Mouse (Mus musculus): ENCODE measurements around the gene Atp6v1c2. TPM values are rescaled to one million over a fixed set of nuclear protein-coding genes. Genes with fewer than 3 reads are reported as not detected.

Atp6v1c2 gene
- polyA plus RNA-seq (2015; fragmentation: Nextera tagmentation; extraction: Ambion mirVana) = 14.6 and 16.3 TPM in 2 replicates

DNA sequence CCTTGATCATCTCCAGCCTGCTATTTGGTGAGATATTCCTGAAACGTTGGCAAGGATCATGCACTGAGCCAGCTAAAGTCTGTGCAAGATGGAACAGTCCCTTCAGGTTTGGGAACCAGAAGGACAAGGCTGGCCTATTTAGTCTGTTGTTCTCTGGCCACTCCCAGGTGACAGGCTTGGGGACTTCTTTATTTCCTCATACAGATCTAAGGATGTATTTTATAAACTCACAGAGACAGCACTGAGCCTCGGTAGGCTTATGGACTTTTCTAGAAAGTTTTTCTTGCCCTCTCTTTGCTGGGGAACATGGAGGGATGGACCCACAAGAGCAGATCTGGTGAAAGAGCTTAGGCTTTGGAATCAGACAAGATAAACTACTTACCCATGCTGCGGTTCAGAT lies at the start of gene Atp6v1c2:
Gene Atp6v1c2, minus strand, starts transcription at position 101 of the 400 bp plus-strand sequence.
- DNase-seq (ENCODE audit: low spot score) (no peak), ATAC-seq (ENCODE audit: low FRiP score, low TSS enrichment) (no peak)
- WGBS = 52% methylated on average over 3 of the region's 3 CpGs

DNA sequence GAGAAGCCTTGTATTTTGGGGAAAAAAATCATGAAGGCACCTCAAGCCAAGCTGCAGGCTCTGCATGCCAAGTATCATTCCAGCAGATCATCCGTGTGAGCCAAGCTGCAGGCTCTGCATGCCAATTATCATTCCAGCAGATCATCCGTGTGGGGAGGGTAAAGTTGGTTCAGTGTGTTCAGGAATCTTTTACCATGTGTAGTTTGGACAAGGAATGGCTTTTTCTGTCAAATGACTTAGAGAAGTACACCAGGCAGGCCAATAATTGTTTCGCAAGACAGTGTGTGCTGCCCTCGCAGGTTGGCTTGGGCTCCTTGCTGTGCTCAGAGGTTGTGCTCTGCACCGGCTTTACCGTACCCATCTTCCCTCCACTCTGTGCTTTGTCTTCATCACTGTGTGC lies 47.4 kb upstream of the Atp6v1c2 start:
- Histone ChIP-seq H3K27me3 (ENCODE audit: control insufficient read depth, insufficient read depth, low read length) (no peaks in the 10 kb centered on the region), H3K27ac (replicated peaks) (no peak overlapping the region), H3K4me1 (replicated peaks; ENCODE audit: control insufficient read depth, insufficient read depth) (no peaks in the 10 kb centered on the region), H3K9me3 (ENCODE audit: control insufficient read depth, low read length) (no peaks in the 10 kb centered on the region), H3K4me3 (ENCODE audit: low read depth, low read length) (no peak overlapping the region), H3K9ac (ENCODE audit: low read length) (no peak overlapping the region), H3K36me3 (ENCODE audit: control insufficient read depth, insufficient read depth, low read length) (peaks cover 23% of the 10 kb centered on the region), H3K4me2 (replicated peaks; ENCODE audit: low read depth) (no peak overlapping the region)
- DNase-seq (ENCODE audit: low spot score) = no peak
- TF ChIP-seq EP300 (optimal IDR thresholded peaks at IDR 0.05) (no peak), CTCF (IDR thresholded peaks at IDR 0.05; ENCODE audit: low read depth) (no peak)
- 87% methylated on average over 6 of the region's 6 CpGs for WGBS
- ATAC-seq (ENCODE audit: low FRiP score, low TSS enrichment) = no peak

More for the DNA sequence above, at the start of gene Atp6v1c2:
- Histone ChIP-seq H3K4me1 (replicated peaks; ENCODE audit: control insufficient read depth, insufficient read depth) (no peaks in the 10 kb centered on the region), H3K9me3 (ENCODE audit: control insufficient read depth, low read length) (no peaks in the 10 kb centered on the region), H3K9ac (ENCODE audit: low read length) (no peak within 1 kb of the TSS), H3K4me3 (ENCODE audit: low read depth, low read length) (no peak within 1 kb of the TSS), H3K36me3 (ENCODE audit: control insufficient read depth, insufficient read depth, low read length) (no peaks in the 10 kb centered on the region), H3K27ac (replicated peaks) (0 out of 2 replicates have a peak within 1 kb of the TSS, but pooled peaks have one; percentile 13), H3K27me3 (ENCODE audit: control insufficient read depth, insufficient read depth, low read length) (no peaks in the 10 kb centered on the region; the same call in 1 of the 2 replicates), H3K4me2 (replicated peaks; ENCODE audit: low read depth) (no peak within 1 kb of the TSS)
- TF ChIP-seq EP300 (optimal IDR thresholded peaks at IDR 0.05) (no peak), CTCF (IDR thresholded peaks at IDR 0.05; ENCODE audit: low read depth) (no peak)

DNA sequence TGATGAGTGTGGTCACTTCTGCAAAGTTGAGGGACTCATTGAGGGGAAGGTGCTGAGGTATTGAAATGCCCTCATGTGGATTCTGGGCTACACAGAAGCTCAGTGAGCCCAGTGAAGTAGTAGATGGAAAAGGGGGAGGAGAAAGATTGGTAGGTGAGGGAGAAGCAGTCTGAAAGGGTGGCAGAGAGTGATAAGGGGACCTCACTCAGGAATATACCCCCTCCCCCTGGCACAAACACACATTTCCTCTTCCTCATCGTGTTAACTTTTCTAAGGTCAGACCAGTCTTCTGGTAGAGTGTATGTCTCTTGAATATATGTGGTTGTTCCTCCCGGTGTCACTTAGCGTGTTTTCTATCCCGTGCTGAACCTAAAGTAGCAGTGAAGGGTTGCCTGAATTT lies 46.1 kb upstream of the Atp6v1c2 start:
- H3K4me2 ChIP-seq (replicated peaks; ENCODE audit: low read depth) = no peak overlapping the region
- 93% methylated on average over 4 of the region's 4 CpGs for WGBS
- no peak for ATAC-seq (ENCODE audit: low FRiP score, low TSS enrichment)
- peaks cover 23% of the 10 kb centered on the region for H3K36me3 ChIP-seq (ENCODE audit: control insufficient read depth, insufficient read depth, low read length)
- H3K27me3 ChIP-seq (ENCODE audit: control insufficient read depth, insufficient read depth, low read length) = no peaks in the 10 kb centered on the region
- DNase-seq (ENCODE audit: low spot score) = no peak
- no peak overlapping the region for H3K27ac ChIP-seq (replicated peaks)
- no peaks in the 10 kb centered on the region for H3K4me1 ChIP-seq (replicated peaks; ENCODE audit: control insufficient read depth, insufficient read depth)
- no peaks in the 10 kb centered on the region for H3K9me3 ChIP-seq (ENCODE audit: control insufficient read depth, low read length)
- no peak overlapping the region for H3K4me3 ChIP-seq (ENCODE audit: low read depth, low read length)
- TF ChIP-seq CTCF (IDR thresholded peaks at IDR 0.05; ENCODE audit: low read depth) (no peak), EP300 (optimal IDR thresholded peaks at IDR 0.05) (no peak)
- H3K9ac ChIP-seq (ENCODE audit: low read length) = no peak overlapping the region

DNA sequence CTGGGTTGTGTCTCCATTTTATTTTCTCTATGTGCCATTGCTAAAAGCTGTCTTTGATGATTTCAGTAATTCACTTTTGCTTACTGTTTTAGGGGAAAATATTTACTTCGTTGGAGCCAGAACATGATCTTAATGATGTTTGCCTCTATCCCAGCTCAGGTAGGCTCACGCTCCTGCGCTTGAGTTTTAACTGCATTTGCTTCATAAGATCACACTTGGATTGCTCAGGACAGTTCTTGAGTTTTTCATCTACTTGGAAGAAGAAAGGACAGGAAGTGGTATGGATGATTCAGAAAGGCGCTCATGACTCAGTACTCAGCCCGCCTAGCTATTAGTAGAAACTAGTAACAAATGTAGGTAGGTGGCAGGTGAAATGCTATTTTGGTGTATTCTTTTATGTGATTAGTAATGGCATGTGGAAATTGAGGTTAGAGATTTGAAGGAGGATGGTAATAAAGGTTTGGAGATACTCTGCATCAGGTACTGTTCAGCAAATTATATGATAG lies 44.4 kb upstream of the Atp6v1c2 start:
- peaks cover 23% of the 10 kb centered on the region for H3K36me3 ChIP-seq (ENCODE audit: control insufficient read depth, insufficient read depth, low read length)
- no peak for ATAC-seq (ENCODE audit: low FRiP score, low TSS enrichment)

DNA sequence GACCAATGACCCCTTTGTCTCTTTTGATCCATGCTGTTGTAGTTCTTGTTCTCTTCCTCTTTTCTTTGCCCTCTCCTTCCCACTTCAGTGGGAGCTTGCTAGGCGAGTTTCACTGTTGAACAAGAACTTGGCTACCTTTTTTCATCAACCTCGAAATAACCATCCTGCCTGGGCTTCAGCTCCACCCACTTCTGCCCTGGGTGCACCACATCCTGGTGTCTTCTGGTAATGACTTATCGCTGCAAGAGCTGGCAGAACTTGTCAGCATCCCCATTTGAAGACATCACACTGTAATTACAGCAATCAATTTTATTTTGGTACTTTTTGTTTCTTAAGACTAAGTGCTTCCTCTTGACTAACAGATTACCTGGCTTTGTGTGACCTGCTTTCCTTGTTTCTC lies 43.5 kb upstream of the Atp6v1c2 start:
- H3K9ac ChIP-seq (ENCODE audit: low read length) = no peak overlapping the region
- no peak for DNase-seq (ENCODE audit: low spot score)
- H3K36me3 ChIP-seq (ENCODE audit: control insufficient read depth, insufficient read depth, low read length) = peaks cover 23% of the 10 kb centered on the region
- no peak overlapping the region for H3K27ac ChIP-seq (replicated peaks)
- no peak overlapping the region for H3K4me3 ChIP-seq (ENCODE audit: low read depth, low read length)
- no peak overlapping the region for H3K4me2 ChIP-seq (replicated peaks; ENCODE audit: low read depth)
- H3K27me3 ChIP-seq (ENCODE audit: control insufficient read depth, insufficient read depth, low read length) = no peaks in the 10 kb centered on the region
- TF ChIP-seq EP300 (optimal IDR thresholded peaks at IDR 0.05) = no peak
- no peak for TF ChIP-seq CTCF (IDR thresholded peaks at IDR 0.05; ENCODE audit: low read depth)
- no peaks in the 10 kb centered on the region for H3K4me1 ChIP-seq (replicated peaks; ENCODE audit: control insufficient read depth, insufficient read depth)
- no peaks in the 10 kb centered on the region for H3K9me3 ChIP-seq (ENCODE audit: control insufficient read depth, low read length)
- no peak for ATAC-seq (ENCODE audit: low FRiP score, low TSS enrichment)
- 66% methylated on average over 3 of the region's 3 CpGs for WGBS

More for the DNA sequence above, 44.4 kb upstream of the Atp6v1c2 start:
- TF ChIP-seq EP300 (optimal IDR thresholded peaks at IDR 0.05) (no peak), CTCF (IDR thresholded peaks at IDR 0.05; ENCODE audit: low read depth) (no peak)
- Histone ChIP-seq H3K9ac (ENCODE audit: low read length) (no peak overlapping the region), H3K27ac (replicated peaks) (no peak overlapping the region), H3K4me1 (replicated peaks; ENCODE audit: control insufficient read depth, insufficient read depth) (no peaks in the 10 kb centered on the region), H3K27me3 (ENCODE audit: control insufficient read depth, insufficient read depth, low read length) (no peaks in the 10 kb centered on the region), H3K4me3 (ENCODE audit: low read depth, low read length) (no peak overlapping the region), H3K4me2 (replicated peaks; ENCODE audit: low read depth) (no peak overlapping the region), H3K9me3 (ENCODE audit: control insufficient read depth, low read length) (no peaks in the 10 kb centered on the region)
- WGBS = 89% methylated on average over 5 of the region's 5 CpGs
- DNase-seq (ENCODE audit: low spot score) = no peak

DNA sequence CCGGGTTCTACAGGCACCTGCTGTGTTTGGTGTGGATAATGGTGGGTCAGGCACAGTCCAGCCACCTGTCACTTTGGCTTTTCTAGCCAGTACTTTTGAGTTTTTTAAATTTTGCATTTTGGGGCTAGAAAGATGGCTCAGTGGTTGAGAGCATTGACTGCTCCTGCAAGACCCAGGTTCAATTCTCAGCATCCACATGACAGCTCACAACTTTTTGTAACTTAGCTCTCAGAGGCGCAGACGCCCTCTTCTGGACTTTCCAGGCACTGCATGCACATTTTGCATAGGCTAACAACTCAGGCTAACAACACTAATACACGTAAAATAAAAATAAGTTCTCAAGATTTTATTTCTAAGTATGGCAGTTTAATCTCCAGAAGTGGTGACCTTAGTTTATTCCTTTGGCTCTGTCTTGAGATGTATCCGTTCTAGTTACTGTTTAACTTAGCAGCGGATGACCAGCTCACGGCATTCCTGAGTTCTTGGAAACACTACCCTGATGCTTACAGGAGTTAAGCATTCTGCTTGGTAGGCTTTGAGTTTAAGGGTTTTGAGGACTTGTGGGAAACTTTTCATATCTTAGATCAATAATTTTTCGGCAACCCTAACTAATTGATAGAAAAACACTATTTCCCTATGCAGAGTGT lies 42.6 kb upstream of the Atp6v1c2 start:
- H3K4me1 ChIP-seq (replicated peaks; ENCODE audit: control insufficient read depth, insufficient read depth) = no peaks in the 10 kb centered on the region
- no peaks in the 10 kb centered on the region for H3K27me3 ChIP-seq (ENCODE audit: control insufficient read depth, insufficient read depth, low read length)
- WGBS = 89% methylated on average over 8 of the region's 8 CpGs
- no peak for ATAC-seq (ENCODE audit: low FRiP score, low TSS enrichment)
- no peak overlapping the region for H3K4me2 ChIP-seq (replicated peaks; ENCODE audit: low read depth)
- H3K4me3 ChIP-seq (ENCODE audit: low read depth, low read length) = no peak overlapping the region
- H3K36me3 ChIP-seq (ENCODE audit: control insufficient read depth, insufficient read depth, low read length) = peaks cover 19% of the 10 kb centered on the region
- H3K9ac ChIP-seq (ENCODE audit: low read length) = no peak overlapping the region
- no peak for DNase-seq (ENCODE audit: low spot score)
- H3K9me3 ChIP-seq (ENCODE audit: control insufficient read depth, low read length) = no peaks in the 10 kb centered on the region
- H3K27ac ChIP-seq (replicated peaks) = no peak overlapping the region
- TF ChIP-seq CTCF (IDR thresholded peaks at IDR 0.05; ENCODE audit: low read depth) (peak; percentile 56), EP300 (optimal IDR thresholded peaks at IDR 0.05) (no peak)

Measured in stomach, postnatal 0 days (tissue).